Mouse (Mus musculus): Measurements from ENCODE around the gene Capza3. TPM values are rescaled to one million over a fixed set of nuclear protein-coding genes. Genes with fewer than 3 reads are reported as not detected.

The Capza3 gene
- not detected for polyA plus RNA-seq (2017; shearing (Covaris generic))

DNA sequence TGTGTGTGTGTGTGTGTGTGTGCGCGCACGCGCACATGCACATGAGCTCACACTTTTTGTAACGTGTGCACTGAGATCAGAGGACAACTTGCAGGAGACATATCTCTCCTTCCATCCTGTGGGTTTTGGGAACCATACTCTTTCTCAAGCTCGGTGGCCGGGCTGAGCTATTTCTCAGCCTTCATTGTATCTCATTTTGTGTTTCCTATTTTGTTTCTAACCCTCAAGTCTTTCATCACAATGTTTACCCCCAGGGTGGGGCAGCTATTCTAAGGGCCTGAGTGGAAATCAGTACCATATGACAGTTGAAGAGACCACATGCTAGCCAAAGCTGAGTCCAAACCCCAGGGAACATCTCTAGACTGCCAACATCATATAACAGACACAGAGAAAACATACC, at the start of gene Capza3:
Gene Capza3, plus strand, starts transcription at position 301 of the 400 bp plus-strand sequence.

DNA sequence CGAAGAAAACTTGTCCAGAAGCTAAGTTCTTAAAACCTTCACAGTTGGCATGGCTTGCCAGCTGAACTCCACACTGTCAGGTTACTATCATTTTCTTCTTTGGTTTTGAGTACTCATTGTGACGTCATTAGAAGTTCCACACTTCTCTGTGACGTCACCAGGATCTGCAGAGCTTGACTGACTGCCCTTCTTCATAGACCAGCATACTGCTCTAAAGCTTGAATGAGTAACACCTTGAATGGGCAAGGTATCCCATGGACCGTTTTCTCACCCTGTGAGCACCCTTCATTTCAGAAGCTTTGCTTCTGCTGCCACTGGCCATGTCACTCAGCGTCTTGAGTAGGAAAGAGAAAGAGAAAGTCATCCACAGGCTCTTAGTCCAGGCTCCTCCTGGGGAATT, 305 bp downstream of the Capza3 start, which contains the start of gene Plcz1:
Gene Plcz1, minus strand, starts transcription at position 101 of the 400 bp plus-strand sequence.

Other genes starting within 250 kb of the Capza3 start
- not detected for gene Plcz1, start 205 bp downstream of the Capza3 start, polyA plus RNA-seq (2017; shearing (Covaris generic))